Mouse (Mus musculus) liver, adult 2 months (tissue): ENCODE measurements around the gene Gas6. TPM values are rescaled to one million over a fixed set of nuclear protein-coding genes. Genes with fewer than 3 reads are reported as not detected.

Source experiments
- DNase-seq: peaks from one replicate; pipeline ENCODE4 v3.0.0-alpha.2; 2011; ENCODE audit warnings: low read depth, low spot score; ENCODE audit errors: extremely low read depth
- H3K27ac ChIP-seq: fragments of 200-500 bp; replicated peaks from 2 replicates; pipeline ENCODE4 v1.5.1; 2012; ENCODE audit warnings: low read depth, mild to moderate bottlenecking, control low read depth, inconsistent platforms, low read length; ENCODE audit not compliant: insufficient read depth
- H3K27me3 ChIP-seq: fragments of 200-500 bp; 2 replicates; pipeline ENCODE4 v1.6.1; 2012; ENCODE audit warnings: mild to moderate bottlenecking, moderate library complexity, low read length, inconsistent platforms; ENCODE audit not compliant: control insufficient read depth, insufficient read depth
- H3K36me3 ChIP-seq: fragments of 200-500 bp; 2 replicates; pipeline ENCODE4 v1.6.1; 2012; ENCODE audit warnings: low read length, inconsistent platforms; ENCODE audit not compliant: control insufficient read depth, insufficient read depth
- H3K4me1 ChIP-seq: fragments of 200-500 bp; 2 replicates; pipeline ENCODE4 v1.6.1; 2011; ENCODE audit warnings: low read length; ENCODE audit not compliant: control insufficient read depth, insufficient read depth
- H3K4me3 ChIP-seq: fragments of 200-500 bp; 2 replicates; pipeline ENCODE4 v1.5.1; 2011; ENCODE audit warnings: low read depth, mild to moderate bottlenecking, control low read depth, low read length, moderate library complexity; ENCODE audit not compliant: insufficient read depth
- H3K79me2 ChIP-seq: fragments of 200-500 bp; 2 replicates; pipeline ENCODE4 v1.6.1; 2012; ENCODE audit warnings: inconsistent platforms, mild to moderate bottlenecking, low read length, moderate library complexity; ENCODE audit not compliant: control insufficient read depth, insufficient read depth
- H3K9ac ChIP-seq: fragments of 200-500 bp; 2 replicates; pipeline ENCODE4 v1.6.1; 2012; ENCODE audit warnings: low read depth, mild to moderate bottlenecking, control low read depth, inconsistent platforms, low read length
- CTCF ChIP-seq: fragments of 200-500 bp; IDR thresholded peaks from 2 replicates; pipeline ENCODE4 v1.5.1; 2011; ENCODE audit warnings: low read depth, low read length, control low read depth
- POLR2A ChIP-seq: fragments of 200-500 bp; IDR thresholded peaks from 2 replicates; pipeline ENCODE4 v1.6.1; 2011; ENCODE audit warnings: low read length, control low read depth; ENCODE audit not compliant: insufficient read depth; ENCODE audit errors: extremely low read depth
- WGBS: fragments of 180-500 bp; shearing (Covaris S2); methylation state at CpG from one replicate; pipeline ENCODE4 v1.1.7; 2018; 5-methylcytosine and 5-hydroxymethylcytosine counted together
- polyA plus RNA-seq: library from polyadenylated mRNA; depleted of rRNA; stranded (reverse); fragments of >200 nt; gene quantifications from 2 replicates; pipeline ENCODE4 v1.2.3, GENCODE M21; 2012
- total RNA-seq: library from RNA; depleted of rRNA; stranded (reverse); fragments of >200 nt; gene quantifications from 2 replicates; pipeline ENCODE4 v1.2.3, GENCODE M21; 2014

Gene Gas6
- total and polyA plus RNA-seq, 2 experiments, result 25.5 to 36.6 TPM

- Histone ChIP-seq H3K79me2 (no peaks in the 10 kb centered on the region), H3K36me3 (no peaks in the 10 kb centered on the region), H3K4me1 (peaks cover 17% of the 10 kb centered on the region), H3K4me3 (no peak overlapping the region), H3K27ac (no peak overlapping the region), H3K27me3 (no peaks in the 10 kb centered on the region), H3K9ac (no peak overlapping the region)
- TF ChIP-seq POLR2A (no peak), CTCF (no peak)
- no peak for DNase-seq
- WGBS, result 77% methylated on average over 9 of the region's 9 CpGs
These were observed 37.4 kb upstream of the Gas6 start for GRCm38 (mm10) chr8:13531602-13532171.

GRCm38 (mm10) chr8:13530941-13531340 is 36.7 kb upstream of the Gas6 start:
- DNase-seq, result peak; percentile 59
- Histone ChIP-seq H3K27ac (peak overlapping the region; percentile 8; the same call in 1 of the 2 replicates), H3K79me2 (no peaks in the 10 kb centered on the region), H3K27me3 (no peaks in the 10 kb centered on the region), H3K9ac (no peak overlapping the region), H3K4me3 (no peak overlapping the region), H3K36me3 (no peaks in the 10 kb centered on the region), H3K4me1 (peaks cover 17% of the 10 kb centered on the region)
- WGBS, result under 1% methylated on average over 5 of the region's 5 CpGs
- TF ChIP-seq POLR2A, result no peak
- TF ChIP-seq CTCF, result no peak

- Histone ChIP-seq H3K4me3 (no peak overlapping the region), H3K27me3 (no peaks in the 10 kb centered on the region), H3K79me2 (no peaks in the 10 kb centered on the region), H3K27ac (peak overlapping the region; percentile 8; the same call in 1 of the 2 replicates), H3K9ac (no peak overlapping the region), H3K4me1 (peaks cover 17% of the 10 kb centered on the region), H3K36me3 (no peaks in the 10 kb centered on the region)
- 77% methylated on average over 3 of the region's 3 CpGs for WGBS
- no peak for TF ChIP-seq POLR2A
- TF ChIP-seq CTCF, result no peak
- DNase-seq, result no peak
These were observed 36.1 kb upstream of the Gas6 start for GRCm38 (mm10) chr8:13530401-13530800.

- Histone ChIP-seq H3K79me2 (no peaks in the 10 kb centered on the region), H3K4me3 (no peak overlapping the region), H3K4me1 (peaks cover 17% of the 10 kb centered on the region), H3K9ac (no peak overlapping the region), H3K27me3 (no peaks in the 10 kb centered on the region), H3K27ac (peak overlapping the region; percentile 9; the same call in 1 of the 2 replicates), H3K36me3 (no peaks in the 10 kb centered on the region)
- TF ChIP-seq CTCF, result no peak
- no peak for TF ChIP-seq POLR2A
- peak; percentile 62 for DNase-seq
- WGBS, result 22% methylated on average over 7 of the region's 7 CpGs
These were observed 35.6 kb upstream of the Gas6 start for GRCm38 (mm10) chr8:13529891-13530316.

- 80% methylated on average over 15 of the region's 15 CpGs for WGBS
- peak overlapping the region; percentile 9; the same call in 1 of the 2 replicates for H3K27ac ChIP-seq
- H3K36me3 ChIP-seq, result no peaks in the 10 kb centered on the region
- no peaks in the 10 kb centered on the region for H3K79me2 ChIP-seq
- H3K4me1 ChIP-seq, result peaks cover 17% of the 10 kb centered on the region
- H3K9ac ChIP-seq, result no peak overlapping the region
- H3K27me3 ChIP-seq, result no peaks in the 10 kb centered on the region
- no peak overlapping the region for H3K4me3 ChIP-seq
- no peak for DNase-seq
- no peak for TF ChIP-seq POLR2A
These were observed 34.9 kb upstream of the Gas6 start for GRCm38 (mm10) chr8:13529011-13529840.

- TF ChIP-seq POLR2A (no peak), CTCF (no peak)
- no peak overlapping the region for H3K4me3 ChIP-seq
- H3K27me3 ChIP-seq, result no peaks in the 10 kb centered on the region
- DNase-seq, result no peak
- no peaks in the 10 kb centered on the region for H3K36me3 ChIP-seq
- H3K9ac ChIP-seq, result no peak overlapping the region
- 71% methylated on average over 7 of the region's 7 CpGs for WGBS
- H3K27ac ChIP-seq, result no peak overlapping the region
- H3K4me1 ChIP-seq, result peaks cover 7% of the 10 kb centered on the region
- H3K79me2 ChIP-seq, result no peaks in the 10 kb centered on the region
These were observed 27.1 kb upstream of the Gas6 start for GRCm38 (mm10) chr8:13521392-13521791.
